Mouse (Mus musculus): ENCODE measurements at regions not wholly inside any gene's neighbourhood (a gene's known extent, or its start where the extent isn't known, plus 50 kb on each side); places are given as distances from the start of the nearest gene placed in this dataset.

DNA sequence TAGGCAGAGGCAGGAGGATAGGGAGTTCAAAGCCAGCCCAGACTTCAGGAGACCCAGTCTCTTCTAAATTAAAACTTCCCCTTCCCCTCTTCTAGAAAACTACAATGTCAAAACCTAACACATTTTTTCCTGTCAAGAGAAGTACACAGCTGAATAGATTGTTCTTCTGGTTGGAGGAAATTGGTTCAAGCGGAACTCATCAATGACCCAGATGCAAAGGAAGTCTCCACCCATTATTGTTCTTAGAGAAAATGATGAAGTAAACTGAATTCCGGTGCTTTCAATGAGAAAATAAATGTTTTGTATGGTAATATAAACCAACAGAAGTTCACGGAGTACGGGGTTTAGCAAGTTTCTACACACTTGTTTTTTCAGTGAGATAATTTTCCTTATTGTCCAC, 339.3 kb upstream of the Acvr2a start:
- no peaks in the 10 kb centered on the region for H3K9me3 ChIP-seq
- H3K4me2 ChIP-seq, result no peak overlapping the region
- no peaks in the 10 kb centered on the region for H3K4me1 ChIP-seq
- no peak for ATAC-seq (ENCODE audit: insufficient read depth, low FRiP score, low read depth)
- no peak overlapping the region for H3K9ac ChIP-seq
- no peaks in the 10 kb centered on the region for H3K36me3 ChIP-seq
- H3K27me3 ChIP-seq (replicated peaks), result no peaks in the 10 kb centered on the region
- no peak overlapping the region for H3K27ac ChIP-seq
- H3K4me3 ChIP-seq (replicated peaks), result no peak overlapping the region
- WGBS, result 77% methylated on average over 4 of the region's 4 CpGs

DNA sequence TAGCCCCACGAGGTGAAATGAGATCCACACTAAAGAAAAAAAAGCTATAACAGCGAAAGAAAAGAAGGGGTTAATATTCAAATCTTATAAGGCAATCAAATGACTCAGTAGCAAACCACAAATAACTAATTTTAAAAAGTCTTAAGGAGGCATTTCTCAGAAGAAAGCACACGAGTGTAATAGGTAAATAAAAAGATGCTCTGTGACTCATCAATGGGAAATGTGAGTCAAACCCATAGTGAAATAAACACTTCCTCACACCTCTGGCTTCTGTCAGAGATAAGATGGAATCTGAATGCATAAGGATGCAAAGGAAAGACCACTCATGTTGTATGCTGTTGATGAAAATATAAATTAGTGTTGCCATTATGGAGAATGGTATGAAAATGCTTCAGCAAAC, 337.1 kb upstream of the Acvr2a start:
- H3K9ac ChIP-seq, result no peak overlapping the region
- no peak overlapping the region for H3K4me2 ChIP-seq
- no peaks in the 10 kb centered on the region for H3K9me3 ChIP-seq
- H3K4me3 ChIP-seq (replicated peaks), result no peak overlapping the region
- H3K4me1 ChIP-seq, result no peaks in the 10 kb centered on the region
- WGBS, result 47% methylated on average over 3 of the region's 3 CpGs
- no peaks in the 10 kb centered on the region for H3K36me3 ChIP-seq
- no peaks in the 10 kb centered on the region for H3K27me3 ChIP-seq (replicated peaks)
- H3K27ac ChIP-seq, result no peak overlapping the region
- ATAC-seq (ENCODE audit: insufficient read depth, low FRiP score, low read depth), result no peak

DNA sequence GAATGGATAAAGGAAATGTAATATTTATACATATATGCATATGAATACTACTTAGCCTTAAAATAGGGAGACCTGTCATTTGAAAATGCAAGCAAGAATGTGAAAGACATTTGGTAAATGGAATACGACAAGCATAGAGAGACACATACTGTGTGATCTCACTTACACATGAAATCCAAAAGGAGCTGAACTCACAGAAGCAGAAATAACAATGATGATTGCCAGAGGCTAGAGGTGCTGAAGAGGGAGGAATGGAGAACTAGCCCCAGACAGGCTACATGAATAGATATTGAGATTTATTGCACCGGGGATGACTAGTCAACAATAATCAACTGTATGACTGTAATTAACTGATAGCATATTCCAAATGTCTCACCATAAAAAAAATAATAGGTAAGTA, 336.6 kb upstream of the Acvr2a start:
- H3K9ac ChIP-seq, result no peak overlapping the region
- no peaks in the 10 kb centered on the region for H3K27me3 ChIP-seq (replicated peaks)
- ATAC-seq (ENCODE audit: insufficient read depth, low FRiP score, low read depth), result no peak
- no peaks in the 10 kb centered on the region for H3K36me3 ChIP-seq
- H3K27ac ChIP-seq, result no peak overlapping the region
- no peaks in the 10 kb centered on the region for H3K9me3 ChIP-seq
- WGBS, result 80% methylated on average over 2 of the region's 2 CpGs
- no peak overlapping the region for H3K4me2 ChIP-seq
- H3K4me1 ChIP-seq, result no peaks in the 10 kb centered on the region
- no peak overlapping the region for H3K4me3 ChIP-seq (replicated peaks)

DNA sequence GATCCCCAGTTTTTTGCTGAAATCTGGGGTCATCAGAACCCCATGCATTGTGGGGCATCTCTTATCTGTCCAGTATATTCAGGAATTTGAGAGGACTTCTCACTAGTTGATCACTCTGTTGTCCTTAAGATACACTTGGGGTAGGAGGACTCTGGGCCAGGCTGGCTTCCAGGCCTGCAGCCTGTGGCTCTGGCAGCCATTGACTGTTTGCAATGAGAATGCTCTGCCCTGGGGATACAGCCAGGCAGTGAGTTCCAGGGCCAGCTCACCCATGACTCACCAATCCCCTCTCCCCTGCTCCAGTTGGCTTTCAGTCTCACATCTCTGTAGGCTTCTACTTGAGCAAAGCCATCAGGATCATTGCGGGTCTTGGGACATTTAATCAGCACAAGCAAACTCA, 334.3 kb upstream of the Acvr2a start:
- Histone ChIP-seq H3K4me3 (replicated peaks) (no peak overlapping the region), H3K4me1 (no peaks in the 10 kb centered on the region), H3K27ac (no peak overlapping the region), H3K4me2 (no peak overlapping the region), H3K36me3 (no peaks in the 10 kb centered on the region), H3K9me3 (no peaks in the 10 kb centered on the region), H3K9ac (no peak overlapping the region), H3K27me3 (replicated peaks) (no peaks in the 10 kb centered on the region)
- no peak for ATAC-seq (ENCODE audit: insufficient read depth, low FRiP score, low read depth)
- 78% methylated on average over 1 of the region's 1 CpGs for WGBS

DNA sequence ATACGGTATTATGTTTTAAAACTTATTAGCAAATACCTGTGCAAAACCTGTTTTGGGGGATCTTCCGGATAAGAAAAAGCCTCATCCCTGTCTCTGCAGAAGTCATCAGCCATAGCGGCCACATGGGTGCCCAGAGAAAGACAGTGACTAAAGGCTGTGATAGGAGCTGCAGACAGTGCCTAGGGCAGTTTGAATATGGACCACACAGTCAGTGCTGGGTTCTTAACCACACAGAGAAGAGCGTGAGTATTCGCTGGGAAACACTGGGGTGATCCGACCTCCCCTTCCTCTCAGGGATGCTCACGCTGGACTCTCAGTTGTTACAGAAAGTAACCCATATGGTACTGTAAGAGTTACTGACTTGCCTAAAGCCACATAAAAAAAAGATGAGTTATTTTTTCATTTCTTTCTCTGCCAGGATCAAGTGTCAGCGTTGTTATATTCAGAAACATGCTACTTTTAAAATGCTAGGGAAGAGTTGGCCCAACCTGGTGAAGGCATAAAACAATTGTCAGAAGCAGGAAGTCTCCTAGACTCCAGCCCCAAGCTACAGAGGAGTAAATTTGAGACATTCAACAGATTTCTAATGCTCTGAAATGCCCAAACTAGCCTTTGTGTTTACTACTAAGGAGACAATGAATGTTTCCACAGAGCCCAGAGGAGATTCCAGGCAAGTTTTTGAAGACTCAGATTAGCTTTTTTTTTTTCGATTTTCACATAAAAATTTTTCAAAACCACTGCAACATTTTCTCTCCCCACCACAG, 333.3 kb upstream of the Acvr2a start:
- no peak for ATAC-seq (ENCODE audit: insufficient read depth, low FRiP score, low read depth)
- no peak overlapping the region for H3K9ac ChIP-seq
- no peaks in the 10 kb centered on the region for H3K4me1 ChIP-seq
- no peak overlapping the region for H3K4me3 ChIP-seq (replicated peaks)
- no peak overlapping the region for H3K27ac ChIP-seq
- no peak overlapping the region for H3K4me2 ChIP-seq
- H3K27me3 ChIP-seq (replicated peaks), result no peaks in the 10 kb centered on the region
- 78% methylated on average over 9 of the region's 9 CpGs for WGBS
- H3K9me3 ChIP-seq, result no peaks in the 10 kb centered on the region
- H3K36me3 ChIP-seq, result no peaks in the 10 kb centered on the region

DNA sequence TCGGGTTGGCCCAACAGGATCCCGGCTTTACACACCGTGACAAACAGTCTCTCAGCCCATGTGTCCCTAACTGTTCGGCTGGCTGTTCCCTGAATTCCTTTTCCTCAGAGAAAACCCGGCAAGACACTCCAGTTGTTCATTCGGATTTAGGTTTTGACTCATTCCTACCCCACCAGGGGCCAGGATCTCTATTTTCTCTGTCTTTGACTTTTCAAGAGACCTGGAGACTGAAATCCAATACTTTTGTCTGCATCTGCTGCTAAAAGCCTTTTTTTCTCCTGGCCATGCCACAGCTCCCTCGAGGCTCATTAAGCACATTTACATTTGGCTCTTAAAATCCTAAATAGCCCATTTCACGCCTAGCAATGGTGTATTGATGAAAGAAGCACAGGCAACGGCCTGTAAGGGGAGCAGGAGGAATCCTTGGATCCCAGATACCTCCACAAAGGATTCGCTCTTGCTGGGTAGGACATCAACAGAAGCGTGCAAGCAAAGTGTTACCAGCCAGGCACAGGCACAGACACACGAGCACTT, 332.6 kb upstream of the Acvr2a start:
- Histone ChIP-seq H3K4me2 (no peak overlapping the region), H3K27me3 (replicated peaks) (no peaks in the 10 kb centered on the region), H3K27ac (no peak overlapping the region), H3K36me3 (no peaks in the 10 kb centered on the region), H3K9me3 (no peaks in the 10 kb centered on the region), H3K4me3 (replicated peaks) (no peak overlapping the region), H3K4me1 (no peaks in the 10 kb centered on the region), H3K9ac (no peak overlapping the region)
- WGBS, result 68% methylated on average over 12 of the region's 12 CpGs
- ATAC-seq (ENCODE audit: insufficient read depth, low FRiP score, low read depth), result no peak

DNA sequence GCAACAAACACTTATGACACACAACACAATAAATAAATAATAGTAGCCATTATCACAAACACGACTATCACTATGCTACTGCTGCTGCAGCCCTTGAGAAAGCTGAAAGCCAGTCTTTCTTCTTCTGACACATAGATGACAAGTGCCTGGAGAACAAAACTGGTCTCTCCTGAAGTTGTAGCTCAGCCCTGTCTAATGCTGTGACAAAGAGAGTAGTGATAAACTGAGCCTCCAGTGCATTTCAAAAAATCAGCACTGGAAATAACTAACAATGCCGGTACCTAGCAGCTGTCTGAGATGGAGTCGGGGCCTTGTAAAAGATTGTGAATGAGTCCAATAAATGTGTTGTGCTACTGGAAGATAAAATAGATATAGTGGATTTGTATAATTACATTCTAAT, 320.3 kb upstream of the Acvr2a start:
- no peak for ATAC-seq (ENCODE audit: insufficient read depth, low FRiP score, low read depth)
- WGBS, result 51% methylated on average over 3 of the region's 3 CpGs

DNA sequence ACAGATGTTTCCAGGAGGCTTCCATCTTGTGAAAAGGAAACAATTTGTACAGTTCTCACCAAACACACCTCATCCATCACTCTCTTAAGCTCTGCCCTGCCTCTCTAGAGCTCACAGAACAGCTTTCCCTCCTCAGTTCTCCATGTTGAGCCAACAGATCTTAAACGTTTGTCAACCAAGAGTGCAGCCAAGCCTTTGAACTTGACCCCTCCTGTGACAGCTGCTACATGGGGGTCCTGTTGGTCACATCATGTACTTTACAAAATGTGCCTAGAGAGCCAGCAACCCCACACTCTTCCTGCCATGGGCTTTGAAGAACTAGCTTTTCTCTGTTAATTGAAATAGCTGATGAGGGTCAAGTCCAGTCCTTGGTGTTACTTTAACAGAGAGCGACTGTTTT, 319.8 kb upstream of the Acvr2a start:
- H3K9me3 ChIP-seq, result no peaks in the 10 kb centered on the region
- ATAC-seq (ENCODE audit: insufficient read depth, low FRiP score, low read depth), result peak; percentile 71; the same call in 1 of the 2 replicates
- H3K27me3 ChIP-seq (replicated peaks), result no peaks in the 10 kb centered on the region
- WGBS, result 35% methylated on average over 2 of the region's 2 CpGs
- no peak overlapping the region for H3K27ac ChIP-seq
- H3K36me3 ChIP-seq, result no peaks in the 10 kb centered on the region
- H3K9ac ChIP-seq, result no peak overlapping the region
- H3K4me3 ChIP-seq (replicated peaks), result no peak overlapping the region
- H3K4me2 ChIP-seq, result no peak overlapping the region
- H3K4me1 ChIP-seq, result no peaks in the 10 kb centered on the region

More for the DNA sequence above, 320.3 kb upstream of the Acvr2a start:
- no peaks in the 10 kb centered on the region for H3K36me3 ChIP-seq
- H3K4me1 ChIP-seq, result no peaks in the 10 kb centered on the region
- H3K27ac ChIP-seq, result no peak overlapping the region
- no peak overlapping the region for H3K4me3 ChIP-seq (replicated peaks)
- no peaks in the 10 kb centered on the region for H3K27me3 ChIP-seq (replicated peaks)
- H3K4me2 ChIP-seq, result no peak overlapping the region
- no peak overlapping the region for H3K9ac ChIP-seq
- H3K9me3 ChIP-seq, result no peaks in the 10 kb centered on the region

DNA sequence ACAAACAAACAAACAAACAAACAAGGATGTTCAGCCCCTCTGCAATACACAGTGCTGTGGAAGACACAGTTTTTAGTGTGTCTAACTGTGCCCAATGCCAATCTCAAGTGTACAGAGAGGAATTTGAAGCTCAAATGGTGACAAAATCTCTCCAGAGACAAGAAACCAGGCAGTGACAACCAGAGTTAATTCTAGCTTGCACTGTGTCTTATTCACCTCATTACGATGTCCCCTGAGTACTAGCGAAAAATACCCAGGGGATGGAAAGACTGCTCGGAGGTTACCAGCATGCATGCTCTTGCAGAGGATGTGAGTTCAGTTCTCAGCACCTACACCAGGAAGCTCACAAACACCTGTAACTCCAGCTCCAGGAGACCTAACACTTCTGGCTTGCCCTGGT, 319.3 kb upstream of the Acvr2a start:
- Histone ChIP-seq H3K36me3 (no peaks in the 10 kb centered on the region), H3K4me1 (no peaks in the 10 kb centered on the region), H3K27me3 (replicated peaks) (no peaks in the 10 kb centered on the region), H3K9me3 (no peaks in the 10 kb centered on the region), H3K27ac (no peak overlapping the region), H3K9ac (no peak overlapping the region), H3K4me2 (no peak overlapping the region), H3K4me3 (replicated peaks) (no peak overlapping the region)
- 76% methylated on average over 3 of the region's 3 CpGs for WGBS
- ATAC-seq (ENCODE audit: insufficient read depth, low FRiP score, low read depth), result no peak

DNA sequence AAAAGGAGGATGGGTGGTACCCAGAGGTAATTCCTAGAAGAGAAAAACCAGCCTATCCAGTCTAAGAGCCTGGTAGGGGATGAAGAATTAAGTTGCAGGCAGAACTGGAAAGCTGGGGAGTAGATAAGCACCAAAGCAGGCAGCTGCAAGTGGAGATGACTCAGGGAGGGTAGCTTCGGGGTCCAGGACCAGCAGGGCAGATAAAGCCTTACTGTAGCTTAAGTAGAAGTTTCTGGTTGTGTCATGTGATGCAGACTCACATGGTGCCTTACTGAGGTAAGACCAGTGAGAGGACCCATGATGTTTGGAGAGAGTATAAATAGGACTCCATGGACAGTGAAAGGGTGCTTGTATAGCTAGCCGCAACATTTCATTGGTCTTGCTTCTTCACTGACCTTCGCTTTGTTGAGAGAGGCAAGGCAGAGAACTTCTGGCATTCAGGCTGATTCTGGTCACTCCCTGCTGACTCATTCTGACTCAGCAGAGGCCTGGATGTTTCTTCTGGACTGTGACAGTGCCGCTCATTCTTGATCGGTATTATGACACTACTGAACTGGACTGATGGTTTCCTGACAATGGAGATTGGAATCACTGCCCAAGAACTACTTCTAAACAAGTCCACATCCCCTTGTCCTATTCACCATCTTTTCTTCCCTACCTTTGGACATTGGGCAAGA, 315.7 kb upstream of the Acvr2a start:
- Histone ChIP-seq H3K36me3 (no peaks in the 10 kb centered on the region), H3K4me3 (replicated peaks) (no peak overlapping the region), H3K9ac (no peak overlapping the region), H3K4me1 (no peaks in the 10 kb centered on the region), H3K27me3 (replicated peaks) (no peaks in the 10 kb centered on the region), H3K9me3 (no peaks in the 10 kb centered on the region), H3K27ac (no peak overlapping the region), H3K4me2 (no peak overlapping the region)
- no peak for ATAC-seq (ENCODE audit: insufficient read depth, low FRiP score, low read depth)
- 90% methylated on average over 5 of the region's 5 CpGs for WGBS

DNA sequence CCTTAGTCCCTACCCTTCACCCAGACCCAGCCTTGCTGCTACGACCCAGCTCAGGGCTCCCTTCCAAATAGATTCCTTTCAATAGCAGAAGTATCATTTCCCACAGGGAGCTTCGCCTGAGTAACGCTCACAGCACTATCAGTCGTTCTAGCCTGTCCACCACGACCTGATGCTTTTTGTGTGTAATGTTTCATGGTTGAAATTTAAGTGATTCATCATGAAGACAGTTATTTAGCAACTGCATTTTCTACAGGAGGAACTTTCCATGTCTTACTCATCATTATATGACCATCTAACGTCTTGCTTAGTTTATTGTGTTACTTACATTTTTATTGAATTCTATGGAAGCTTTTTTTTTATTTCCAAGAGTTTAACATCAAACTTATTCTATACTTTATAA, 314.5 kb upstream of the Acvr2a start:
- ATAC-seq (ENCODE audit: insufficient read depth, low FRiP score, low read depth), result no peak
- Histone ChIP-seq H3K4me2 (no peak overlapping the region), H3K9ac (no peak overlapping the region), H3K27me3 (replicated peaks) (no peaks in the 10 kb centered on the region), H3K36me3 (no peaks in the 10 kb centered on the region), H3K4me1 (no peaks in the 10 kb centered on the region), H3K9me3 (no peaks in the 10 kb centered on the region), H3K4me3 (replicated peaks) (no peak overlapping the region), H3K27ac (no peak overlapping the region)
- WGBS, result 77% methylated on average over 6 of the region's 6 CpGs

DNA sequence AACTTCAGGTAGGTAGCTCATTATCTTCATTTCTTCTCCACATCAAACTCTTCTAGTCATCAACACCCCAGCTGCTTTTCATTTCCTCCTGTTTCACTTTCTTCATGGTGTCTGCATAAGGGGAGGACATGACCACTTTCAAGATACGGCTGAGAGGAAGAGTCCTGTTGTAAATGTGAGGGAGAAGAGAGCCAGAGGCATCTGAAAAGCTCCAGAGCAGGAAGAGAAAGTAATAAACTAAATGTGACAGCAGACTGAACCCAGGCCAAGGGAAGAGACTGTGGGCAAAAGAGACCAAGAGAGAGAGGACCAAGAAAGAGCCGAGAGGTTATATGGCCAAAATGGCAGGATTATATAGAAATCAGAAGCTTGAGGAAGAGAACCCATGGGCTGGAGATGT, 312.5 kb upstream of the Acvr2a start:
- no peak overlapping the region for H3K9ac ChIP-seq

More for the DNA sequence above, 312.5 kb upstream of the Acvr2a start:
- Histone ChIP-seq H3K4me1 (no peaks in the 10 kb centered on the region), H3K4me3 (replicated peaks) (no peak overlapping the region), H3K9me3 (no peaks in the 10 kb centered on the region), H3K36me3 (no peaks in the 10 kb centered on the region), H3K27ac (no peak overlapping the region), H3K4me2 (no peak overlapping the region), H3K27me3 (replicated peaks) (no peaks in the 10 kb centered on the region)
- ATAC-seq (ENCODE audit: insufficient read depth, low FRiP score, low read depth), result no peak
- WGBS, result 53% methylated on average over 2 of the region's 2 CpGs

All from stomach, embryonic 15.5 days (tissue).